Mouse (Mus musculus): Measurements from ENCODE around the gene Itm2b.

DNA sequence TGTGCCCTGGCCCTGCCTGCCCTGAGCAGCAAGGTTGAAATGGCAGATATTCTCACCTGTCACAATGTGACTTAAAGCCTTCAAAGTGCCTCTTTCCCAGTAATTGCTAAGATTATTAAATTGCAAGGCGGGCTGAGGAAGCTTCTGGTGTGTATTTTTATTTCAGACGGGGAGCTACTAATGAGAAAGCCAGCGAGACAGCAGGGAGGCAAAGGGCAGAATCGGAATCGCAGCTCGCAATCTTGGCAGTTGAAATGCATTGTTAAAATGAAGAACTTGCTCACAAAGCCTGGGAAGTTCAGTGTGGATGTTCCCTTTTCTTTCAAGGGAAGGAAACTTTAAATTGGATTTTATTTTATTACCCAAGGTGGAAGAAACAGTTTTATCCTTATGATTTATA lies 39.9 kb upstream of the Itm2b start:
- TF ChIP-seq CTCF (IDR thresholded peaks at IDR 0.05; ENCODE audit: control insufficient read depth, insufficient read depth, low read length) (no peak), POLR2A (IDR thresholded peaks at IDR 0.05; ENCODE audit: borderline replicate concordance, control insufficient read depth, low read depth, low read length) (no peak)

Data from bone marrow, adult 2 months (tissue).